Mouse (Mus musculus): ENCODE results near the gene Adcy2.

GRCm38 (mm10) chr13:68583961-68584360 lies 415.4 kb downstream of the Adcy2 start:
- no peak for TF ChIP-seq POLR2A (IDR thresholded peaks at IDR 0.05; ENCODE audit: control insufficient read depth, low read depth, low read length)
- no peak for TF ChIP-seq CTCF (IDR thresholded peaks at IDR 0.05; ENCODE audit: control insufficient read depth, insufficient read depth, insufficient replicate concordance, low read depth, low read length)
